Mouse (Mus musculus) MEL (cell line): ENCODE measurements around the gene Rps19. TPM values are rescaled to one million over a fixed set of nuclear protein-coding genes. Genes with fewer than 3 reads are reported as not detected.
"Not testable (repeated sequence)": the region's sequence is repeated elsewhere in the genome, so short reads cannot be mapped to it uniquely, and the experiment has no call there.

Experiments used
- DNase-seq: peaks from one replicate; pipeline ENCODE4 v3.0.0; 2011; ENCODE audit warnings: low read depth, low spot score
- H3K27ac ChIP-seq: 2 replicates; pipeline ENCODE4 v1.5.1; 2012; ENCODE audit warnings: low read depth, mild to moderate bottlenecking, control low read depth, low read length, moderate library complexity; ENCODE audit not compliant: control insufficient read depth
- H3K27me3 ChIP-seq, 2 experiments: fragments of 150-350 bp in 1 of 2; sonication (generic) in 1 of 2; 2 replicates each; pipeline ENCODE4 v1.6.1; 2012; ENCODE audit warnings: low read length in 2 of 2, mild to moderate bottlenecking in 2 of 2, improper control_type of control experiment in 1 of 2, moderate library complexity in 1 of 2; ENCODE audit not compliant: insufficient read depth in 2 of 2, control insufficient read depth in 1 of 2
- H3K36me3 ChIP-seq, 2 experiments: 2 replicates each; pipeline ENCODE4 v1.6.1; 2012 to 2014; ENCODE audit warnings: low read length in 2 of 2, improper control_type of control experiment in 1 of 2, inconsistent platforms in 1 of 2, mild to moderate bottlenecking in 1 of 2; ENCODE audit not compliant: insufficient read depth in 2 of 2, control insufficient read depth in 1 of 2
- H3K4me1 ChIP-seq, 2 experiments: fragments of 150-350 bp in 1 of 2; sonication (generic) in 1 of 2; 2 replicates each; pipeline ENCODE4 v1.6.1; 2012; ENCODE audit warnings: low read length in 2 of 2, improper control_type of control experiment in 1 of 2, mild to moderate bottlenecking in 1 of 2; ENCODE audit not compliant: insufficient read depth in 2 of 2, control insufficient read depth in 1 of 2
- H3K4me3 ChIP-seq, 2 experiments: fragments of 150-350 bp in 1 of 2; sonication (generic) in 1 of 2; 2 replicates each; pipeline ENCODE4 v1.5.1; 2012; ENCODE audit warnings: low read depth in 2 of 2, low read length in 2 of 2, mild to moderate bottlenecking in 2 of 2, moderate library complexity in 2 of 2, control low read depth in 1 of 2, improper control_type of control experiment in 1 of 2; ENCODE audit not compliant: control insufficient read depth in 1 of 2, insufficient read depth in 1 of 2
- H3K79me2 ChIP-seq: 2 replicates; pipeline ENCODE4 v1.6.1; 2012; ENCODE audit warnings: mild to moderate bottlenecking, low read length, moderate library complexity; ENCODE audit not compliant: control insufficient read depth, poor library complexity, insufficient read depth
- H3K9ac ChIP-seq: 2 replicates; pipeline ENCODE4 v1.6.1; 2012; ENCODE audit warnings: low read depth, mild to moderate bottlenecking, control low read depth, low read length, moderate library complexity; ENCODE audit not compliant: control insufficient read depth, poor library complexity, severe bottlenecking
- H3K9me3 ChIP-seq: fragments of 150-350 bp; sonication (generic); replicated peaks from 2 replicates; pipeline ENCODE4 v1.6.1; 2012; ENCODE audit warnings: mild to moderate bottlenecking, low read length, improper control_type of control experiment, moderate library complexity; ENCODE audit not compliant: insufficient read depth
- CHD1 ChIP-seq: IDR thresholded peaks from 2 replicates; pipeline ENCODE4 v1.6.1; 2012; ENCODE audit warnings: low read depth, mild to moderate bottlenecking, inconsistent platforms, low read length, improper control_type of control experiment
- E2F4 ChIP-seq: IDR thresholded peaks from 2 replicates; pipeline ENCODE4 v1.6.1; 2011; ENCODE audit warnings: low read depth, low read length, improper control_type of control experiment, borderline replicate concordance
- ELF1 ChIP-seq: IDR thresholded peaks from 2 replicates; pipeline ENCODE4 v1.6.1; 2014; ENCODE audit warnings: low read depth, mild to moderate bottlenecking, inconsistent platforms, low read length, improper control_type of control experiment, moderate library complexity
- ETS1 ChIP-seq: IDR thresholded peaks from 2 replicates; pipeline ENCODE4 v1.6.1; 2012; ENCODE audit warnings: low read depth, mild to moderate bottlenecking, inconsistent platforms, low read length, improper control_type of control experiment, moderate library complexity
- GABPA ChIP-seq: IDR thresholded peaks from 2 replicates; pipeline ENCODE4 v1.6.1; 2012; ENCODE audit warnings: low read depth, mild to moderate bottlenecking, inconsistent platforms, low read length, improper control_type of control experiment, moderate library complexity
- HCFC1 ChIP-seq: IDR thresholded peaks from 2 replicates; pipeline ENCODE4 v1.6.1; 2012; ENCODE audit warnings: low read depth, mild to moderate bottlenecking, inconsistent platforms, low read length, improper control_type of control experiment, moderate library complexity
- MAFK ChIP-seq: IDR thresholded peaks from 2 replicates; pipeline ENCODE4 v1.6.1; 2011; ENCODE audit warnings: low read depth, mild to moderate bottlenecking, low read length, improper control_type of control experiment, borderline replicate concordance
- MAX ChIP-seq: IDR thresholded peaks from 2 replicates; pipeline ENCODE4 v1.6.1; 2011; ENCODE audit warnings: low read length, improper control_type of control experiment
- MAZ ChIP-seq: IDR thresholded peaks from 2 replicates; pipeline ENCODE4 v1.6.1; 2012; ENCODE audit warnings: low read depth, mild to moderate bottlenecking, inconsistent platforms, low read length, improper control_type of control experiment
- MYC ChIP-seq: IDR thresholded peaks from 2 replicates; pipeline ENCODE4 v1.6.1; 2011; ENCODE audit warnings: low read depth, mild to moderate bottlenecking, low read length, improper control_type of control experiment, moderate library complexity
- NELFE ChIP-seq: IDR thresholded peaks from 2 replicates; pipeline ENCODE4 v1.6.1; 2011; ENCODE audit warnings: low read depth, low read length, improper control_type of control experiment
- NRF1 ChIP-seq: IDR thresholded peaks from 2 replicates; pipeline ENCODE4 v1.6.1; 2014; ENCODE audit warnings: low read depth, mild to moderate bottlenecking, inconsistent platforms, low read length, improper control_type of control experiment, moderate library complexity; ENCODE audit not compliant: poor library complexity, insufficient read depth, severe bottlenecking
- POLR2A ChIP-seq, 2 experiments: IDR thresholded peaks; 2 replicates each; pipeline ENCODE4 v1.6.1; 2011 to 2012; ENCODE audit warnings: low read length in 2 of 2, mild to moderate bottlenecking in 2 of 2, control low read depth in 1 of 2, improper control_type of control experiment in 1 of 2, low read depth in 1 of 2, moderate library complexity in 1 of 2; ENCODE audit not compliant: control insufficient read depth in 1 of 2, insufficient read depth in 1 of 2, poor library complexity in 1 of 2
- POLR2AphosphoS2 ChIP-seq: IDR thresholded peaks from 2 replicates; pipeline ENCODE4 v1.6.1; 2011; ENCODE audit warnings: low read length, improper control_type of control experiment
- POLR2AphosphoS5 ChIP-seq: IDR thresholded peaks from 2 replicates; pipeline ENCODE4 v1.6.1; 2012; ENCODE audit warnings: low read depth, borderline replicate concordance, mild to moderate bottlenecking, inconsistent platforms, low read length, moderate library complexity, mixed read lengths
- RAD21 ChIP-seq: IDR thresholded peaks from 2 replicates; pipeline ENCODE4 v1.6.1; 2011; ENCODE audit warnings: mild to moderate bottlenecking, low read depth, low read length, improper control_type of control experiment
- RCOR1 ChIP-seq: IDR thresholded peaks from 2 replicates; pipeline ENCODE4 v1.6.1; 2012; ENCODE audit warnings: low read depth, mild to moderate bottlenecking, inconsistent platforms, low read length, improper control_type of control experiment
- SIN3A ChIP-seq: IDR thresholded peaks from 2 replicates; pipeline ENCODE4 v1.6.1; 2012; ENCODE audit warnings: low read length, improper control_type of control experiment, inconsistent platforms
- SMC3 ChIP-seq: IDR thresholded peaks from 2 replicates; pipeline ENCODE4 v1.6.1; 2011; ENCODE audit warnings: low read depth, low read length, improper control_type of control experiment
- TAL1 ChIP-seq: IDR thresholded peaks from 2 replicates; pipeline ENCODE4 v1.6.1; 2012; ENCODE audit warnings: mild to moderate bottlenecking, inconsistent platforms, low read length, moderate library complexity, mixed read lengths
- TBP ChIP-seq: IDR thresholded peaks from 2 replicates; pipeline ENCODE4 v1.8.0; 2011; ENCODE audit warnings: low read depth, low read length, improper control_type of control experiment
- USF1 ChIP-seq: IDR thresholded peaks from 2 replicates; pipeline ENCODE4 v1.6.1; 2014; ENCODE audit warnings: low read depth, mild to moderate bottlenecking, inconsistent platforms, low read length, improper control_type of control experiment, moderate library complexity
- USF2 ChIP-seq, 2 experiments: IDR thresholded peaks; 2 replicates each; pipeline ENCODE4 v1.6.1; 2011 to 2012; ENCODE audit warnings: improper control_type of control experiment in 2 of 2, low read length in 2 of 2, borderline replicate concordance in 1 of 2, inconsistent platforms in 1 of 2, low read depth in 1 of 2, mild to moderate bottlenecking in 1 of 2; ENCODE audit not compliant: insufficient read depth in 1 of 2
- ZC3H11A ChIP-seq: IDR thresholded peaks from 2 replicates; pipeline ENCODE4 v1.6.1; 2012; ENCODE audit warnings: low read depth, mild to moderate bottlenecking, inconsistent platforms, low read length, improper control_type of control experiment
- polyA plus RNA-seq, 2 experiments: library from polyadenylated mRNA; stranded (reverse) in 1 of 2; unstranded in 1 of 2; fragments of >175 nt in 1 of 2; fragments of >200 nt in 1 of 2; gene quantifications; 2 replicates each; pipeline versions ENCODE4 v1.2.1 to v1.2.4; 2012; ENCODE audit warnings: low replicate concordance in 2 of 2, low read depth in 1 of 2; ENCODE audit not compliant: insufficient read length in 2 of 2, insufficient read depth in 1 of 2, missing spikeins in 1 of 2
- total RNA-seq: library from RNA; depleted of rRNA; stranded (reverse); fragments of 300-350 nt; gene quantifications from 2 replicates; pipeline ENCODE4 v1.2.3, GENCODE M21; 2012

Rps19 gene
- total and polyA plus RNA-seq, 3 experiments: 2,454 to 3,580 TPM; not detected in 1

DNA sequence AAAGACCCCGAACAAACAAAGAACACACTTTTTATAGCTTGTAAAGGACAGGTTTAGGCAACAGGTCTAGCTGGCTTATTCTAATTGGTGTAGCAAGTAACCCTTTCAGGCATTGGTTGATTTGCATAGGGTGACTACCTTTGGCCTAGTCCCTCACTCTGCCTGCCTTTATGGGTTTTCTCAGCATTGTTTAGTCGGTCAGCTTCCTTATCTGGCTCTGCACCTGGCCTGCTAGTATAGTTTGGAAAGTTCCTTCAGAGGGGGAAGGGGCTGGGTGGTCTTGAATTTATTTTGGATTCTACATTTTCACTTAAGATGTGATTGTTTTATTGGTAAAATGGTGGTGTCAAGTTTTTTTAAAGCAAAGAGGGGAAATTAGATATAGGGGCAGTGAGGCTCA, 37.6 kb upstream of the Rps19 start:
- H3K4me3 ChIP-seq, H3K9me3 ChIP-seq, H3K27ac ChIP-seq, H3K27me3 ChIP-seq, H3K79me2 ChIP-seq, H3K9ac ChIP-seq: not testable (repeated sequence)
- peaks cover 0 to 15% of the 10 kb centered on the region in 2 experiments; a peak in 2 of 4 replicates for H3K36me3 ChIP-seq
- peaks cover 5 to 18% of the 10 kb centered on the region in 2 experiments for H3K4me1 ChIP-seq
- peak; percentile 21 for DNase-seq
- peak; percentile 48 for TF ChIP-seq TAL1

GRCm38 (mm10) chr7:24850162-24850561, 34.0 kb upstream of the Rps19 start:
- Histone ChIP-seq H3K9ac (peak overlapping the region; percentile 53), H3K4me3 (peak overlapping the region; percentile 4 to 40; a peak in 3 of 4 replicates), H3K9me3 (no peaks in the 10 kb centered on the region), H3K27ac (peak overlapping the region; percentile 75), H3K4me1 (peaks cover 7 to 28% of the 10 kb centered on the region in 2 experiments), H3K36me3 (peaks cover 0 to 22% of the 10 kb centered on the region in 2 experiments; a peak in 2 of 4 replicates), H3K79me2 (no peaks in the 10 kb centered on the region; the same call in 1 of the 2 replicates), H3K27me3 (no peaks in the 10 kb centered on the region)
- TF ChIP-seq MAX: peak; percentile 69
- no peak for TF ChIP-seq MAZ
- no peak for TF ChIP-seq NELFE
- TF ChIP-seq ETS1: peak; percentile 34; the same call in 1 of the 2 replicates
- no peak for TF ChIP-seq USF2 (IDR thresholded peaks at IDR 0.05; ENCODE audit: borderline replicate concordance in 1 of 2, insufficient read depth in 1 of 2, low read depth in 1 of 2, low read length in 2 of 2)
- no peak for TF ChIP-seq MYC
- no peak for TF ChIP-seq SIN3A
- no peak for TF ChIP-seq POLR2AphosphoS2
- TF ChIP-seq TBP: 0 out of 2 replicates have a peak, but pooled peaks have one; percentile 29
- TF ChIP-seq POLR2A (IDR thresholded peaks at IDR 0.05; ENCODE audit: control insufficient read depth in 1 of 2, insufficient read depth in 1 of 2, low read depth in 1 of 2, low read length in 2 of 2, poor library complexity in 1 of 2): 0 out of 4 replicates have a peak, but pooled peaks of 1 of the 2 experiments have one; percentile 32
- DNase-seq: peak; percentile 76

- no peaks in the 10 kb centered on the region; the same call in 1 of the 2 replicates for H3K79me2 ChIP-seq
- peak overlapping the region; percentile 97 for H3K27ac ChIP-seq
- no peaks in the 10 kb centered on the region for H3K9me3 ChIP-seq
- peaks cover 7 to 21% of the 10 kb centered on the region in 2 experiments for H3K4me1 ChIP-seq
- peak overlapping the region; percentile 80 for H3K9ac ChIP-seq
- peaks cover 0 to 21% of the 10 kb centered on the region in 2 experiments; a peak in 2 of 4 replicates for H3K36me3 ChIP-seq
- H3K4me3 ChIP-seq: peak overlapping the region; percentile 21 to 53
- DNase-seq: peak; percentile 92
- no peaks in the 10 kb centered on the region for H3K27me3 ChIP-seq
- TF ChIP-seq MYC: peak; percentile 92
- peak; percentile 82 for TF ChIP-seq ELF1
- TF ChIP-seq RAD21: no peak
- peak; percentile 90 for TF ChIP-seq ETS1
- no peak; a peak in 1 of 4 replicates for TF ChIP-seq POLR2A (IDR thresholded peaks at IDR 0.05; ENCODE audit: control insufficient read depth in 1 of 2, insufficient read depth in 1 of 2, low read depth in 1 of 2, low read length in 2 of 2, poor library complexity in 1 of 2)
- TF ChIP-seq E2F4: no peak
- peak; percentile 81 for TF ChIP-seq USF1
- TF ChIP-seq GABPA: peak; percentile 94
- TF ChIP-seq MAZ: peak; percentile 79
- no peak for TF ChIP-seq SMC3
- TF ChIP-seq CHD1: 0 out of 2 replicates have a peak, but pooled peaks have one; percentile 32
- no peak for TF ChIP-seq POLR2AphosphoS5
- no peak for TF ChIP-seq ZC3H11A
- TF ChIP-seq MAFK: no peak; the same call in 1 of the 2 replicates
- TF ChIP-seq POLR2AphosphoS2: no peak
- TF ChIP-seq HCFC1: peak; percentile 55
- TF ChIP-seq TBP: no peak
- TF ChIP-seq NELFE: no peak
- TF ChIP-seq NRF1: no peak
- peak; percentile 75 for TF ChIP-seq RCOR1
Measured at GRCm38 (mm10) chr7:24850899-24851303, 33.3 kb upstream of the Rps19 start.
